Mouse (Mus musculus): Measurements from ENCODE around the gene Gpr155.

Gene Gpr155

GRCm38 (mm10) chr2:73317426-73317825 is 68.9 kb downstream of the Gpr155 start:
- DNase-seq: no peak

GRCm38 (mm10) chr2:73314311-73314710 is 72.1 kb downstream of the Gpr155 start:
- DNase-seq: no peak

- peak; percentile 43 for DNase-seq
Observed at GRCm38 (mm10) chr2:73313117-73313501, 73.3 kb downstream of the Gpr155 start.

GRCm38 (mm10) chr2:73312152-73313116 is 73.9 kb downstream of the Gpr155 start, which contains the start of the genes Scrn3 and Cir1:
Scrn3 (plus strand) TSS chr2:73312601.
Cir1 (minus strand) TSS chr2:73312701.
- peak; percentile 95 for DNase-seq

DNA sequence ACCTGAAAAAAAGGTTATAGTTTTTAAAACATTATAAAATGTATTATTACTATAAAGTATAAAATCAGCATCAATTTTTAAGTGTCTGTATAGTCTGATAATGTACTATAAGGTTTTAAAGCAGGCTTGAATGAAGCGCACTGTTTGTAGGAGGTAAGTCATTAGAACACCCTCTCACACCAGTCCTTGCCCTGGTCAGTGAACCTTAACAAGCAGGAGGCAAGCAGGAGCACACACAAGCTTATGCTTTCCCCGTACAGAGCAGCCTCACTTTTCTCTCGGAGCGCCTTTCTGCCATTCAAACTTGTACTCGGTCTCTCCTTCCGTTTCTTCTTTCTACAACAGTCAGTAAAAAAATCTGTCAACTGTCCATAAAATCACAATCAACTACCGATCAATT is 80.4 kb downstream of the Gpr155 start:
- no peak for DNase-seq

DNA sequence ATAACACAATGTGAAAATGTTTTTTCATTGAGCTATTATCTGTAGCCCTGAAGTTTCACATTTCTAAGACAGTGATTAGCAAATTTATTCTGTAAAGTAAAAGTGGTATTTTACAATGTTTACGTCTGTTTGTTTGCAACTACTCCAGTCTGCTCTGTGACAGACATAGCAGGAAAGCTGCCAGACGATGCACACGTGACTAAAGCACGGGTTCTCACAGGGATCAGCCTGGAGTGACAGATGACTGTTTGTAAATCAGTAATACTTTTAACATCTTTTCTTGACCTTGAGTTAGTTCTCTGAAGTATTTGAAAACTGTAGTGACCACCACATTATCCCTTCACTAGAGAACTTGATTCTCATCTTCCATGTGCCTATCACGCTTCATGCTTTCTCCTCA is 81.9 kb downstream of the Gpr155 start:
- no peak for DNase-seq

- no peak for DNase-seq
Observed at GRCm38 (mm10) chr2:73302722-73303121, 83.7 kb downstream of the Gpr155 start.

DNA sequence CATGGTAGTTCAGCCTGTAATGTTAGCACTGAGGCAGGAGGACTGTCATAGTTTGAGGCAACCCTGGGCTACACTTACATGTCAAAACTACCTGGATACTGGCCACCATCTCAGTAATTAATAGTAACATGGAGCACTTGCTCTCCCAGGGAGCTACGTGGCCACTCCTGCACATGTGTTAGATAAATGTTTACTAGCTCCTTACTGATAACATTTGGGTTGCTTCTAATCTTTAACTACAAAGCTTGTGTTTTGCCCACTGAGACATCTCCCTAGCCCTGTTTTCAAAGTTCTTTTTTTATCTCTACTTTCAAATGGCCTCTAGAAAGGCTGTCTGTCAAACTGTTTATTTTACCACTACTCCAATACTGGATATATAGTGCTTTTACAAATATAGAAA is 84.4 kb downstream of the Gpr155 start:
- no peak for DNase-seq

- DNase-seq: no peak
Observed at GRCm38 (mm10) chr2:73298841-73299240, 87.5 kb downstream of the Gpr155 start.

- DNase-seq: no peak
Observed at GRCm38 (mm10) chr2:73298154-73298553, 88.2 kb downstream of the Gpr155 start.

DNA sequence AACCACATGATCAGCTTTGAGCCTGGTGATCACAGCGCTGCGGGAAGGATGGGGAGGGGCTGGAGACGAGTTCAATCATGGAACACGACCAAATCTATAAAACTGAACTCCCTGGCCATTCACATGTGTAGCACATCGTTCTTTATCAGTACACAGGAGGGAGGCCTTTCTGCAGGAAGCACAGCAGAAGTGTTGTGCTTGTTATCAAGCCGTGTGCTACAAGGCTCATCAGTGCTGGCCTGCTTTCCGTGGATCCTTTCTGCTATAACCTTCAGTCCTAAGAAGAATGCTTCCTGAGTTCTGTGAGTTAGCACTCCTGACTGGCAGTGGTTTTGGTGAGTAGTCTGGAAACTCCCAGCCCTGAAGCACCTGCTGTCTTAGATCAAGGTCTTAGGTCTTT is 91.3 kb downstream of the Gpr155 start:
- DNase-seq: no peak
